Mouse (Mus musculus): ENCODE measurements around the gene Trim67.

Trim67 gene

DNA sequence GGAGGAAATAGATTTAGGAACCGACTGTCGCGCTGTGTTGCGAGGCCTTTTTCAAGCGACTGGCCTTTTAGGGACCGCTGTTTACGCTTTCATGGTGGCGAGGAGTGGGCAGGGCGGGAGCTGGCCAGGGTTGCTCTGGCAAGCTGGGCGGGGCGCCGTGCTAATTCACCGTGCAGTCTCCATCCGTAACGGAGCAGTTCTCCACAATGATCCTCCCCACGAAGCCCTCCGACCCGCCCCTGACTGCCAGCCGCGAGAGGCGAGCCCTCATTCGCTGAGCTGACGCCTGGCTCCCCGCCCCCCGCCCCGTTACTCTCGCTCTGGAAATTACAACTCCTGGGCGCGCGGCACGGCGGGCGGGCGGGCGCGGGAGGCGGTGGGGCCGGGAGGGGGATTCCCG, at the start of gene Trim67:
Gene Trim67 (plus strand): TSS at position 385 of the 400 bp plus-strand sequence.
- DNase-seq (ENCODE audit: low spot score) = no peak

DNA sequence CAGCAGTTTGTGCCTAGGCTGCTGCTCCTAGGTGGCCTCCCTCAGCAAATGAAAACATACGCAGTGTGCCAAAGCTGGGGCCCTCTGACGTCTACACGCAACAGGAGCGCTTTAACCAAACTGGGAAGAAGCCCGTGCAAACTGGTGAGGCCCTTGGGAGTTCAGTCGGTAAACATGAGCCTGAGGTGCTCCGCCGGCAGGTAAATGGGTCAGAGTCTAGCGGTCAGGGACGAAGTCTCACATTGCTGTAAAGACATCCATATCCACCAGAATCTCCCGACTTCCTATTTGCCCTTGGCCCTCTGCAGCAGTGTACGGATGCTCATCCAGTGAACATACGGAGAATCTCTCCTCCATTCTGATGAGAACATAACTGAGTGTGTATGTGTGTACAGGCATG, 46.2 kb upstream of the Trim67 start:
- no peak for DNase-seq (ENCODE audit: low spot score)

DNA sequence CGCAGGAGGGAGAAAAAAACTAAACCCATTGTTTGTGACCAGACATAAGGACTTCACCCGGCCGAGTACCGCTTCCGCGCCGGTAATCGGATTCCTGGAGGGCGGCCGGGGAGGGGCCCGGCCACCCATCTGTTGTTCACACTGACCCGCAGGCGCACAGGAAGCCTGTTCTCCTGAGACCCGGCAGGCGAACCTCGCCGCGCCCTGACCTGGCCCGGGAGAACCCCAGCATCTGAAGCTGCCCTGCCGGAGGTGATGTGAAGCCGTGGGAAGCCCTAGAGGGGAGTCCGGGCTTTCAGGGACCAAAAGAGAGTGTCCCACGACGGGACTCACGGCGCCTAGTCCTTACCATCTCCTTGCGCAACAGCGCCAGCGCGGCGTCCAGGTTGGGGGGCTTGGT, 41.7 kb upstream of the Trim67 start:
- no peak for DNase-seq (ENCODE audit: low spot score)

DNA sequence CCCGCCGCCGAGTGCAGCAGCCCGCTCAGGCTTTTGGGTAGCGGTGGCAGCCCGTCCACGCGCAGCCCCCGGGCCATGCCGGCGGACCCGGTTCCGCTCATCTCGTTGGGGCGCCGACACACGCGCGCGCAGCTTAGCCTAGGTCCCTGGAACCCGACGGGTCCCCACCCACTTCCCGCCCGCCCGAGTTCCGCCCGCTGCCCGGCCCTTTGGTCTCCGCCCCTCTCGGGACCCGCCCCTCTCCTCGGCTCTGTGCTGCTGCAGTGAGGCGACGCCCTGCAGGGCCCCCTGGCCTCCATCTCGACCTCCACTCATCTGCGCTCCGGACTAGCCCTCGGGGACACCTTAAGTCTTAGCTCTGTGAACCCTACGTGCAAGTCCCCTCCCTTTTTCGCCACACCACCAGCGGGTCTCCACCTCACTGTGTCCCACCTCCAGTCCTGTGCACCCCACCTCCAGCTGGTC, 41.2 kb upstream of the Trim67 start, which contains the start of gene Fam89a:
Gene Fam89a (minus strand): TSS at position 124 of the 465 bp plus-strand sequence.
- DNase-seq (ENCODE audit: low spot score) = no peak

DNA sequence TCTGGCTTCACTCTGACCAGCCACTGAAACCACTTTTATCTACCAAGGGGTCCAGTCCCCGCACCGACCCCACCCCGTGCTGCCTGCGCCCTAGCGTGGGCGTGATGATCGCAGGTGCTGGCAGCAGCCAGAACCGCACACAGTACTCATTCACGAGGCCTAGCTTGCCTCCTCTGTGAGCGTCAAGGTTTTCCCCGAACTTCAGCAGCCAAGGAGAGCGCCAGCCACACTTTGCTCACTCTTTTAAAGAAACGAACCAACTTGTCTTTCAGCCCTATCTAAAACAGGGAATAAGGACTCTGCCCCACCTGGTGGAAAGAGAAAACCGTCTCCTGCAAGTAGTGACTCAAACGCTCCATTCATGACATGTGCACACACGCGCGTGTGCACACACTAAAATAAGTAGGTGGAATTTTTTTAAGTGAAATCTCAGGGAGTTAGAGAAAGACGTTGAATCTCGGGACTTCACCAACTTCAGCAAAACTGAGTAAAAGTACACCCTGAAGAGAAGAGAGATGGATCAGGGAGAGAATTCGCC, 40.5 kb upstream of the Trim67 start:
- no peak for DNase-seq (ENCODE audit: low spot score)

DNA sequence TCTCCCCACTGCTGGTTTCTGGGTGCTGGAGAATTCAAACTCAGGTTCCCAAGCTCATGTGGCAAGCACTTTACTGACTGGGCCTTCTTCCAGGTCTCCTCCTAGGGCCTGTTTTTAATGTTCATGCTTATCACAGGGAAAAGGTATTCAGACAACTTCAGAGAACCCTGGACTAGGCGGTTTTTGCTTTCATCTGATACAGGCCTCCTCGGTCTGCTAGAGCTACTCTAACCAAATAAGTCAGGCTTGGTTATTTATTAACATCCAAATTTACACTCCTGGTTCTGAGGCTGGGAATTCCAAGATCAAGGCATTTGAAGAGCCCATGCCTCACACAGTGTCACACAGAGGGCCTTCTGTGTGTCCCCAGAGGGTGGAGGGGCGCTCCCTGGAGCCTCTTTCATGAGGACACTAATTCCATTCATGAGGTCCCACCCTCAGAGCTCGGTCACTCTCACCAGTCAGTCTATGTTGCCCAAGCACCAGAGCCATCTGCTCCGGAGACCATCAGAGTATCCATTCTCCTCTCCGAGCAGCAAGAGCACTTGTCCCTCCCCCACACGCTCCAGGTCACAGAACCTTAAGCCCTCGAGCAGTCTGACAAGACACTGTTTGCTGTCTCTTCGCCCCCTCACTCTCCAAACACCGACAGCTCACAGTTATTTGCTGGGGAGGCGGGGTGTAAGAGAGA, 38.6 kb upstream of the Trim67 start:
- DNase-seq (ENCODE audit: low spot score) = no peak

DNA sequence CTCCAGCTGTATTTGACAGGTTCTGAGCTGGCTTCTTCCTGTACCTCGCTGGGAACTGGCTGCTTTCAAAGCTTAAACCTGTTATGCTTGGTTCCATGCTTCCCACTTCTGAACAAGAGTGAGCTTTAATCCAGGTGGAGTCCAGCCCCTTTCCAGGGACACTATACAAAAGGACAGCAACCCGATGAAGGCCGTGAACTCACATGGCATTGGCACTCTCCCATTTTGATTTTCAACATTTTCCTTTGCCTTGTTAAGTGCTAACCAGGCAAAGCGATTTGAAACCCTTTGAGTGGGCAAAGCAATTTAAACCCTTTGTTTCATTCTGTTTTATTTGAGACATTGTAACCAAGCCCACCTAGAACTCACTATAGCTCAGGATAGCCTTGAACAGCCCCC, 38.1 kb upstream of the Trim67 start:
- no peak for DNase-seq (ENCODE audit: low spot score)

DNA sequence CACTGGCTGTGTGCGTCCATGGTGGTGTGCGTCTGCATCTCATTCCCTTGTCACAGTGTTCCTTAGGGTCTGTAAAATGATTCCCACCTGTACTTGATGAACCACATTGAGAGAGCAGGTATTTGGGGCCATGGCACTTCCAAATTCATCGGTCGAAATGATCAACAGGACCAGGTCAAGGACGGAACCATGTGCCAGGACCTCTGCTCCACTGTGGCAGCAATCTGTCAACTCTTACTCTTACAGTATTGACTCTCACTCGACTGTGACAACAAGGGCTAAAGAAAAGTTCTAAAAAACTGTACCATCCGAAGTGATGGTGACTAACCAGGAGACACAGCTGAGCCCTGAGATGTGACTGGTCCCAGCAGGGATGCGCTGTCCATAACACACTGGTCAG, 37.4 kb upstream of the Trim67 start:
- no peak for DNase-seq (ENCODE audit: low spot score)

DNA sequence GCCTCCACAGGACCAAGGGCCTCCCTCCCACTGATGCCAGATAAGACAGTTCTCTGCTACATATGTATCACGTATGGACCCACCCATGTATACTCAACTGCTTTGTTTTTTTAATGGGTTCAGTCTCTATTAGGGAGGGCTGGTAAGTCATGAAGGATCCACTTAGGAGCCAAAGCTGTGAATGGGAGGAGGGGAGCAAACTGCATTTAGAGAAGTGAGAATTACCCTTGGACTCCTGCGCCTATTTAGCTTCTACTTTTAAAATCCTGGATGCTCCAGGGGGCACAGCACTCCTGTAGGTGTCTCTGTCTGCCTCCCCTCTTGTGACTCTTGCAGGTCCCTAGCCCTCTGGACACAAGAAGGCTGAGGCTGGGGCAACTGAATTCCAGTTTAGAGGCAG, 36.7 kb upstream of the Trim67 start:
- no peak for DNase-seq (ENCODE audit: low spot score)

DNA sequence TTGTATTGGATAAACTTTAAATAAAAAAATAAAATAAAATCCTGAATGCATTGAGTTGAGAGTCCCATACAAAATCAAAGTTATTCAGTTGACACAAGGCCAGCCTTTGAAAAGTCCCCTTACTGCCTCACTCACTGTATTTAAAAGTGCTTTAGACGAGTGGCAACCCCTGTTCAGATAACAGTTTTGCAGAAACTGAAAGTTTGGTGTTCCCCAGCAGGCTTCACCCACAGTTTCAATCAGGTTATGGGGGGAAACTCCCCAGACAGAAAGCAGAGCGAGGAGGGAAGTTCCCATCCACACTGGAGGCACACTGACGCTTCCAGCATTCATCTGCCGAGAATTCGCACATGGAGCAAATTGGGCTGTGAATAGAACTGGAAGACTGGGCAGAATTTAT, 36.3 kb upstream of the Trim67 start:
- no peak for DNase-seq (ENCODE audit: low spot score)

DNA sequence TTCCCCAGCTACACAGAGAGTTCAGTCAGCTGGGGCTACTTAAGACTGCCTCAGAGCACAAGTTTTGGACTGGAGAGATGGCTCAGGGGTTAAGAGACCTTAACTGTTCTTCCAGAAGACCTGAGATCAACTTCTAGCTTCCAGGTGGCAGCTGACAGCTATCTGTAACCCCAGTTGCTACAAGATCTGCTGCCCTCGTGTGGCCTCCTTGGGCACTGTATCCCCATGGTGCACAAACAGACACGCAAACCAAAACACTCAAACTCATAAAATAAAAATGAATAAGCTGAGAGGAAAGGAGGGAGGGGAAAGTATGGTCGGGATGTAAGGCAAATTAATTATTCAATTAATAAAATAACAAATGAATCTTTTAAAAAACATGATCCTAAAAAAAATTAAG, 34.3 kb upstream of the Trim67 start:
- DNase-seq (ENCODE audit: low spot score) = no peak

DNA sequence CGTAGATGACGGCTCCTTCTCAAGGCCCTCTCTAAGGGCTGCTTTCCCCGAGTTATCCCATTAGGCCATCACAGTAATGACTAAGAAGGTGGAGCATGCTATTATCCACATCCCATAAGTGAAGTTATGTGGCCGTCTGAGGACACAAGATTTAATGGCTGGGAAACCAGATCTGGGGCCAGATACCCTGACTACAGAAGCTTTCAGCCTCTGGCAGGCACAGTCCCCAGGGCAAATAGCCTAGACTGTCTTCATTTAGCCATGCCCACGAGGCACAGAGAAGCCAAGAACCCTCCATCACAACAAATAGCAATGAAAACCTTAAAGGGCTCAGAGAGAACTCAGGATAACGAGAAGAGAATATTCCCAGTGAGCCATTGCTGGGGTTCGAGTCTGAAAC, 29.8 kb upstream of the Trim67 start:
- DNase-seq (ENCODE audit: low spot score) = no peak

DNA sequence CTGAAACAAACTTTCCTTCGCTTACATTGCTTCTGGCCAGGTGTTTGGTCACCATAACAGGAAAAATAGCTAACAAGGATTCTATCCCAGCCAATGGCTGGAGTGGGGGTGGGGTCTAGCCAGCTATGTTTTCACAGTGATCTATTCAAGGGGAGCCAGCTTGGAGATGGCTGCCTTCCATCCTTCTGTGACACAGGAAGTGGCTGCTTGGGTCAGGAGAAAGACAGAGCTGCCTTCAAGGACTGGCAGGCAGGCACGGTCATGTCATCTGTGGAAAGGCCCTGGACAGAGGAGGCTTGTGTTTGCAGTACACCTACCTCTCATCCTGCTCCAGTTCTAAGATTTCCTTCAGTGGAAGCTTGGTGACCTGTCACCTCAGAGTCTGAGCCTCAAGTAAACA, 20.5 kb upstream of the Trim67 start:
- no peak for DNase-seq (ENCODE audit: low spot score)

DNA sequence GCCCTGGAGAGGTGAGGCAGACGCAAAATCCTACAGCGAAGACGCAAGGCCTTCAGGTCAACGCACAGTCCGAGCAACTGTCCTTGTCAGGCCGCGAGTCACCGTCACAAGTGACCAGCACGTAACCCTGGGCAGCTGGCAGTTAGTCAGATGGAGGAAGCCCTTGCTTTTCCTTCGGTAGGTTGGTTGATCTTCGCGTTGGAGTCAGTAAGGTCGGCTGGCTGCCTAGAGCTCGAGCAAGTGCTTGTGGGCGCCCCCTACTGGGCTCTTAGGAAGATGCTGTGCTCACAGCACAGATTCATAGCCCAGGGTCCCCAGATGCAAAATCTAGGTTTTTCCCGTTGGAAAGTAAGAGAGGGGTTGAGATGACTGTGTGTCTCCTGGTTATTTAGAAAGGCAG, 17.2 kb upstream of the Trim67 start:
- DNase-seq (ENCODE audit: low spot score) = no peak

DNA sequence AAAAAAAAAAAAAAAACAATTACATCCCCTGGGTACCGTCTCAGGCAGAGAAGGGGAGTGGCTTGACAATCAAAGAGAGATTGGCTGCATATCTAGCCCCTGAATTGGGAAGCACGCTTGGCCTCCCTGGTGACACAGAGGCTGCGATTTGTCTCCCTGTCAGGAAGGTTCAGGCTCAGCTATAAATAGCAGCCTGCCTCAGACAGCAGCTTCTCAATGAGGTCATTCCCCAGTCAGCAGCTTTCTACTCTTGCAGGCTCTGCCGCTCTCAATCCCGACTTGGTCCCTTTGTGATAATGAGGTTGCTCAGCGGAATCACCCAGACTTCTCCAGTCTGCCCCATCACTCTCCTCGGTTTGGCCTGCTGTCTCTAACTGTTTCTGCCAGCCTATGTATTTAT, 12.7 kb upstream of the Trim67 start:
- DNase-seq (ENCODE audit: low spot score) = no peak

DNA sequence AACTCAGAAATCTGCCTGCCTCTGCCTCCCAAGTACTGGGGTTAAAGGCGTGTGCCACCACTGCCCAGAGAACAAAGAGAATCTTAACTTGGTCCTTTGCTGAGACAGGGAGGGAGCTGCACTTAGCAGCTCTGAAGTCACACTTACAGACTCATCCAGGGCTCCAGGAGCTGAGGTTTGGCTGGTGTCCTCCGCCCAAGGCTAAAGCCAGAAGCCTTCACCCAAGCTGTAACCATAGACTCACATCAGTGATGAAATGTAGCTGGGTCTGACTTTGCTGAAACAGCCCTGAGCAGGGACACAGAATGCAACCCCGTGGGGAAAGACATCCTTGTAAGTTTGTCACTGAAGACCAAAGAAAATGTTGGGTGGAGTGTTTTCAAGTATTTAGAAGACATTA, 10.5 kb upstream of the Trim67 start:
- no peak for DNase-seq (ENCODE audit: low spot score)

DNA sequence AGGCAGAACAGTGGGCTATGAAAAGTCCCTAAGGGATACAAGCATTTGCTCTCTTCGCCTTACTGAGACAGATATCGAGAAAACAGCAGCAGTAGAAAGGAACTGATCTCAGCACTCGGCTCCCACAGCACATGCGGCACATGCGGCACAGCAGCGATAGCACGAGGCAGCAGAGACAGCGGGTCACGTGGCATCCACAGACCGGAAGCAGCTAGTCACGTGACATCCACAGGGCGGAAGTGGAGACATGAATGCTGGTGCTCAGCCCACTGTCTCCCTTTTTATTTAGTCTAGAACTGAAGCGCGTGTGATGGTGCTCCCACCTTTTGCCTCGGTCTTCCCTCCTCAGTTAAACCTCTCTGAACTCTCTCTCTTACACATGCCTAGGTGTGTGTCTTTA, 9.7 kb upstream of the Trim67 start:
- DNase-seq (ENCODE audit: low spot score) = no peak

DNA sequence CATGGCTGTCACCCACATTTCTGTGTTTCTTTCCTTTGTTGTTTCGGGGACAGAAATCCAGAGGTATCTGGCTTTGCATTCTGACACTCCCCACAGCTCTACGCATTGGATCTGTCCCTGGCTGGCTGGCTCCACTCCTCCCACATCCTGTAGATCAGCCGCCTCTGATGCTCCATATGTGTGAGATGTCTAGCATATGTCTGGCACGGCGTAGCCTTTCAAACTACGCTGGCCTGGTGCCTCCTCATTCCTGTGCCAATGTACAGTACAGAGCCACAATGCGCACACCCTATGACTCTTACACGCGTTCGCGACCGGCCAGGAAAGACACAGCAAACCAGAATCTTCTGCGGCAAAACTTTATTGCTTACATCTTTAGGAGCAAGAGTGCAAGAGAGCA, 8.3 kb upstream of the Trim67 start:
- DNase-seq (ENCODE audit: low spot score) = no peak

DNA sequence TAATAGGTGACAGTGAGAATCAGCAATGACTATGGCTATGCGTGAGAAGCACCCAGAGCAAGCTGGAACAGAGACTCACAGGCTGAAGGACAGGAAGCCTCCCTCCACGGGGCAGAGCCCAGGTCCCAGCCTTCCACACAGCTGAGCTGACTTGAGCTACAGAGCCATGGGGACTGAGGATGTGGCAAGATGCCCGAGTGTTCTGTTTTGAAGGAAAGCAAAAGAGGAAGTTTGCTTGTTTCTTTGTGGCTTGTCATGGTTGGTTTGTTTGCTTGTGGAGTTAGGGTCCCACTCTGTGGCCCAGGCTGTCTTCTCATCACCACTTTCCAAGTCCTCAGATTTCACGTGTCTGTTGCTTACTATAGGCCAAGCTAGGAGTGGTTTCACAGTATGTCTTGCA, 2.2 kb upstream of the Trim67 start:
- no peak for DNase-seq (ENCODE audit: low spot score)

DNA sequence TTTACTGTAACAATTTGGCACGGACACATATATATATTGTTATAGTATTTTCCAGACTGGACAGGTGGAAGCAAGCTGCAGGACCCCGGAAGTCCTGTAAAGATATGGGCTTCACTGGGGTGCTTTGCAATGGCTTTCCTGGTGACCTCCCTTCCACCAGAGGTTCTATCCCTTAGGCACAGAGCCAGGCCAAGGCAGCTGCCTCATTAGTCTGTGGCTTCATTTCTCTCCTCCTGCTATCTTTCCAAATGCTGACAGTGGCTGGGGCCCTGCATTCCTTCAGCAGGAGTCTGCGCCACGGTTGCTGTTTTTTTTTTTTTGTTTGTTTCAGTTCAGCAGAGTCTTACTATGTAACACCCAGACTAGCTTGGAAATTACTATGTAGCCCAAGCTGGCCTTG, 1.1 kb upstream of the Trim67 start:
- DNase-seq (ENCODE audit: low spot score) = no peak

DNA sequence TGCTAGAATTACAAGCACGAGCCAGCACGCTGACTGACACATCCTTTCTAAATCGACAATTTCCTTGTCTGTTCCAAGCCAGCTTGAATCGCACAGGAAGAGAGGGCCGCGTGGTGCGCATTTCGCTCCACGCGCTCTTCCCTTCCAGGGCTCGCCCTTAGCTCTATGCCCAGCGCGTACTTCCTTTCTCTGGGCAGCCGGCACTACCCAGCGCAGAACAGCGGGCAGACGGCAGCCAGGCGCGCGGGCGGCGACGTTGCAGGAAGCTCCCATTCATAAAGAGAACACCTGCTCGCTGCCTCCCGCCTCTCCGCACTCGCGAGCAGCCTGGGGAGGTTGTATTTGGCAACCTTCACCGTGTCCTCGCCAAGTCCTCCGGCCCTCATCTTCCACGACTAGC, 706 bp upstream of the Trim67 start:
- no peak for DNase-seq (ENCODE audit: low spot score)

DNA sequence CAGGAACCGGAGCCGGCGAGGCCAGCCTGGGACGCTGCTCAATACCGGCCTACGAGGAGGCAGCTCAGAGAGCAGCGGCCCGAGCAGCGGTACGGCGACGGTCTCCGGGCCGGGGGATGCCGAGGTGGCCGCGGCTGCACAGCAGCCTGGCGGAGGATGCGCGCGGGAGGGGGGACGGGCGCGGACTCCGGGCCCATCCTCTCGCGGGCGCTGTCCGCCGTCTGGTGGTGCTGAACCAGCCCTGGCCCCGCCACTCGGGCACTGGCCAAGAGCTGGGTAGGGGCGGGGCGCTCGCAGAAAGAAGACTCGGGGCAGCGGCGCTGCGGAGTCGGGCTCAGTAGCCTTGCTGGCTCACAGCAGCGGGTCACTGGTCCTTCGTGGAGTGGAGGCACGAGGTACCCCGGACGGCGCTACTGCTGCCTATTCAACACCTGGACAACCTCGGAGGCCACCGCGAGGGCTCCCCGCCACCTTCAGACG, 320 bp downstream of the Trim67 start:
- no peak for DNase-seq (ENCODE audit: low spot score)

DNA sequence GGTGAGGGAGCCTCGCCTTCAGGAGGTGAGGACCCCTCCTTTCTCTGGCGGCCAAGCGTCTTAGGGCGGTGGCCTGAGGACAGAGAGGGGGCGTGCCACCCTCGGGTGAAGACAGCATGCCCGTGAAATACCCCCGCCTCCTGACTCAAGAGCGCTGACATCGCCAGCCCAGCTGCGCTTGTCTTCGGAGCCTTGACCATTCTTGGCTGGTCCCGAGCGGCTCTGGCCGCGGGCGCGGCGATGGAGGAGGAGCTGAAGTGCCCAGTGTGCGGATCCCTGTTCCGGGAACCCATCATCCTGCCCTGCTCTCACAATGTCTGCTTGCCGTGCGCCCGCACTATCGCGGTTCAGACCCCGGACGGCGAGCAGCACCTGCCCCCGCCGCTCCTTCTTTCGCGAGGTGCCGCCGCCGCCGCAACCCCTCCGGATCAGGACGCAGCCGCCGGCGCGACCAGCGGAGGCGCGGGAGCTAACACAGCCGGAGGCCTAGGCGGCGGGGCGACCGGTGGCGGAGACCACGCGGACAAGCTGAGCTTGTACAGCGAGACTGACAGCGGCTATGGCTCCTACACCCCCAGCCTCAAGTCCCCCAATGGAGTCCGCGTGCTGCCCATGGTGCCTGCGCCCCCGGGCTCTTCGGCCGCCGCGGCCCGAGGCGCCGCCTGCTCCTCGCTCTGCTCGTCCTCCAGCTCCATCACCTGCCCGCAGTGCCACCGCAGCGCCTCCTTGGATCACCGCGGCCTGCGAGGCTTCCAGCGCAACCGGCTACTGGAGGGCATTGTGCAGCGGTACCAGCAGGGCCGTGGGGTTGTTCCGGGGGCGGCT, 981 bp downstream of the Trim67 start:
- DNase-seq (ENCODE audit: low spot score) = no peak
